Mouse (Mus musculus) right cerebral cortex, postnatal 25 days (tissue): ENCODE results near the gene Xrcc2.
"Not testable (repeated sequence)": the region's sequence is repeated elsewhere in the genome, so short reads cannot be mapped to it uniquely, and the experiment has no call there.

Source experiments
- DNase-seq: peaks from one replicate; pipeline ENCODE4 v3.0.0; 2022

Xrcc2 gene

GRCm38 (mm10) chr5:25705567-25706349 lies at the start of gene Xrcc2:
Gene Xrcc2 (minus strand): TSS chr5:25705825.
- peak; percentile 96 for DNase-seq

- peak; percentile 23 for DNase-seq
Observed at GRCm38 (mm10) chr5:25754236-25754766, 48.7 kb upstream of the Xrcc2 start.

GRCm38 (mm10) chr5:25753556-25754235 lies 48.1 kb upstream of the Xrcc2 start:
- no peak for DNase-seq

GRCm38 (mm10) chr5:25752862-25753261 lies 47.2 kb upstream of the Xrcc2 start:
- DNase-seq, result no peak

GRCm38 (mm10) chr5:25751552-25751951 lies 45.9 kb upstream of the Xrcc2 start:
- DNase-seq, result no peak

GRCm38 (mm10) chr5:25748613-25749012 lies 43.0 kb upstream of the Xrcc2 start:
- DNase-seq, result no peak

GRCm38 (mm10) chr5:25747904-25748303 lies 42.3 kb upstream of the Xrcc2 start:
- DNase-seq, result no peak

GRCm38 (mm10) chr5:25738902-25739301 lies 33.3 kb upstream of the Xrcc2 start:
- not testable (repeated sequence) for DNase-seq

GRCm38 (mm10) chr5:25738448-25738847 lies 32.8 kb upstream of the Xrcc2 start:
- DNase-seq, result no peak

- peak; percentile 54 for DNase-seq
Observed at GRCm38 (mm10) chr5:25735861-25736260, 30.2 kb upstream of the Xrcc2 start.

GRCm38 (mm10) chr5:25734318-25734717 lies 28.7 kb upstream of the Xrcc2 start:
- peak; percentile 30 for DNase-seq

- no peak for DNase-seq
Observed at GRCm38 (mm10) chr5:25724134-25724675, 18.6 kb upstream of the Xrcc2 start.

GRCm38 (mm10) chr5:25723016-25723415 lies 17.4 kb upstream of the Xrcc2 start:
- no peak for DNase-seq

GRCm38 (mm10) chr5:25719390-25719789 lies 13.8 kb upstream of the Xrcc2 start:
- no peak for DNase-seq

GRCm38 (mm10) chr5:25713001-25713706 lies 7.5 kb upstream of the Xrcc2 start:
- not testable (repeated sequence) for DNase-seq

GRCm38 (mm10) chr5:25704702-25705566 lies 691 bp downstream of the Xrcc2 start:
- DNase-seq, result no peak

GRCm38 (mm10) chr5:25697941-25698340 lies 7.7 kb downstream of the Xrcc2 start:
- DNase-seq, result no peak

GRCm38 (mm10) chr5:25696256-25696655 lies 9.4 kb downstream of the Xrcc2 start:
- DNase-seq, result no peak

- DNase-seq, result no peak
Observed at GRCm38 (mm10) chr5:25695786-25696185, 9.8 kb downstream of the Xrcc2 start.

- DNase-seq, result no peak
Observed at GRCm38 (mm10) chr5:25671696-25672520, 33.7 kb downstream of the Xrcc2 start.

GRCm38 (mm10) chr5:25671051-25671450 lies 34.6 kb downstream of the Xrcc2 start:
- no peak for DNase-seq
